Mouse (Mus musculus): Measurements from ENCODE around the gene Agtpbp1. TPM values are rescaled to one million over a fixed set of nuclear protein-coding genes. Genes with fewer than 3 reads are reported as not detected.

The Agtpbp1 gene
- 24.5 and 28.2 TPM in 2 replicates for polyA plus RNA-seq (2016; fragmentation: Nextera tagmentation; extraction: Ambion mirVana)

GRCm38 (mm10) chr13:59584947-59585647 lies at the start of gene Agtpbp1, which contains the start of gene Naa35:
Agtpbp1 (minus strand) TSS chr13:59585227.
Naa35 (plus strand) TSS chr13:59585259.
- H3K9me3 ChIP-seq = no peaks in the 10 kb centered on the region
- under 1% methylated on average over 83 of the region's 83 CpGs for WGBS
- H3K4me1 ChIP-seq = peaks cover 26% of the 10 kb centered on the region
- H3K27ac ChIP-seq = peak within 1 kb of the TSS; percentile 81
- peak within 1 kb of the TSS; percentile 90 for H3K9ac ChIP-seq
- peak; percentile 98 for ATAC-seq (ENCODE audit: low FRiP score)
- peak within 1 kb of the TSS; percentile 88 for H3K4me3 ChIP-seq (replicated peaks)
- H3K4me2 ChIP-seq = peak within 1 kb of the TSS; percentile 93
- no peaks in the 10 kb centered on the region for H3K27me3 ChIP-seq
- H3K36me3 ChIP-seq (replicated peaks) = peaks cover 31% of the 10 kb centered on the region

- no peak overlapping the region for H3K4me3 ChIP-seq (replicated peaks)
- no peak overlapping the region for H3K9ac ChIP-seq
- H3K4me2 ChIP-seq = no peak overlapping the region
- no peak overlapping the region for H3K27ac ChIP-seq
- no peak for ATAC-seq (ENCODE audit: low FRiP score)
- H3K9me3 ChIP-seq = no peaks in the 10 kb centered on the region
- 84% methylated on average over 5 of the region's 5 CpGs for WGBS
- no peaks in the 10 kb centered on the region for H3K4me1 ChIP-seq
- no peaks in the 10 kb centered on the region for H3K27me3 ChIP-seq
- peaks cover 99% of the 10 kb centered on the region for H3K36me3 ChIP-seq (replicated peaks)
These were observed 49.6 kb upstream of the Agtpbp1 start for GRCm38 (mm10) chr13:59634637-59635036.

GRCm38 (mm10) chr13:59626739-59627138 lies 41.7 kb upstream of the Agtpbp1 start:
- H3K4me2 ChIP-seq = no peak overlapping the region
- WGBS = 95% methylated on average over 7 of the region's 7 CpGs
- H3K36me3 ChIP-seq (replicated peaks) = peaks cover 88% of the 10 kb centered on the region
- H3K9ac ChIP-seq = no peak overlapping the region
- H3K9me3 ChIP-seq = no peaks in the 10 kb centered on the region
- H3K27me3 ChIP-seq = no peaks in the 10 kb centered on the region
- no peak overlapping the region for H3K4me3 ChIP-seq (replicated peaks)
- H3K4me1 ChIP-seq = no peaks in the 10 kb centered on the region
- no peak for ATAC-seq (ENCODE audit: low FRiP score)
- no peak overlapping the region for H3K27ac ChIP-seq

GRCm38 (mm10) chr13:59624903-59625302 lies 39.9 kb upstream of the Agtpbp1 start:
- Histone ChIP-seq H3K9ac (no peak overlapping the region), H3K4me2 (no peak overlapping the region), H3K27me3 (no peaks in the 10 kb centered on the region), H3K4me1 (no peaks in the 10 kb centered on the region), H3K27ac (no peak overlapping the region), H3K4me3 (replicated peaks) (no peak overlapping the region), H3K36me3 (replicated peaks) (peaks cover 87% of the 10 kb centered on the region), H3K9me3 (no peaks in the 10 kb centered on the region)
- 94% methylated on average over 5 of the region's 5 CpGs for WGBS
- no peak for ATAC-seq (ENCODE audit: low FRiP score)

- peaks cover 86% of the 10 kb centered on the region for H3K36me3 ChIP-seq (replicated peaks)
These were observed 39.4 kb upstream of the Agtpbp1 start for GRCm38 (mm10) chr13:59624389-59624788.

GRCm38 (mm10) chr13:59621643-59622489 lies 36.8 kb upstream of the Agtpbp1 start:
- WGBS = 90% methylated on average over 7 of the region's 7 CpGs
- Histone ChIP-seq H3K27ac (no peak overlapping the region), H3K36me3 (replicated peaks) (peaks cover 86% of the 10 kb centered on the region), H3K9ac (no peak overlapping the region), H3K9me3 (no peaks in the 10 kb centered on the region), H3K4me2 (no peak overlapping the region), H3K4me1 (no peaks in the 10 kb centered on the region), H3K4me3 (replicated peaks) (no peak overlapping the region), H3K27me3 (no peaks in the 10 kb centered on the region)
- no peak for ATAC-seq (ENCODE audit: low FRiP score)

More at GRCm38 (mm10) chr13:59624389-59624788, 39.4 kb upstream of the Agtpbp1 start:
- no peaks in the 10 kb centered on the region for H3K9me3 ChIP-seq
- H3K4me2 ChIP-seq = no peak overlapping the region
- H3K4me3 ChIP-seq (replicated peaks) = no peak overlapping the region
- no peak for ATAC-seq (ENCODE audit: low FRiP score)
- no peaks in the 10 kb centered on the region for H3K27me3 ChIP-seq
- H3K27ac ChIP-seq = no peak overlapping the region
- 89% methylated on average over 3 of the region's 3 CpGs for WGBS
- H3K9ac ChIP-seq = no peak overlapping the region
- no peaks in the 10 kb centered on the region for H3K4me1 ChIP-seq

GRCm38 (mm10) chr13:59618463-59618862 lies 33.4 kb upstream of the Agtpbp1 start:
- WGBS = 95% methylated on average over 6 of the region's 6 CpGs
- H3K4me3 ChIP-seq (replicated peaks) = no peak overlapping the region
- H3K4me2 ChIP-seq = no peak overlapping the region
- H3K9ac ChIP-seq = no peak overlapping the region
- no peak overlapping the region for H3K27ac ChIP-seq
- H3K27me3 ChIP-seq = no peaks in the 10 kb centered on the region
- ATAC-seq (ENCODE audit: low FRiP score) = no peak
- no peaks in the 10 kb centered on the region for H3K4me1 ChIP-seq
- H3K9me3 ChIP-seq = no peaks in the 10 kb centered on the region
- H3K36me3 ChIP-seq (replicated peaks) = peaks cover 79% of the 10 kb centered on the region

GRCm38 (mm10) chr13:59615554-59615953 lies 30.5 kb upstream of the Agtpbp1 start:
- Histone ChIP-seq H3K4me3 (replicated peaks) (no peak overlapping the region), H3K9me3 (no peaks in the 10 kb centered on the region), H3K4me1 (no peaks in the 10 kb centered on the region), H3K27me3 (no peaks in the 10 kb centered on the region), H3K4me2 (no peak overlapping the region), H3K36me3 (replicated peaks) (peaks cover 78% of the 10 kb centered on the region), H3K9ac (no peak overlapping the region), H3K27ac (no peak overlapping the region)
- WGBS = 90% methylated on average over 4 of the region's 4 CpGs
- ATAC-seq (ENCODE audit: low FRiP score) = no peak

GRCm38 (mm10) chr13:59615152-59615551 lies 30.1 kb upstream of the Agtpbp1 start:
- no peaks in the 10 kb centered on the region for H3K9me3 ChIP-seq
- no peaks in the 10 kb centered on the region for H3K27me3 ChIP-seq
- H3K4me1 ChIP-seq = no peaks in the 10 kb centered on the region
- H3K4me2 ChIP-seq = no peak overlapping the region
- no peak overlapping the region for H3K9ac ChIP-seq
- no peak overlapping the region for H3K4me3 ChIP-seq (replicated peaks)
- peaks cover 79% of the 10 kb centered on the region for H3K36me3 ChIP-seq (replicated peaks)
- ATAC-seq (ENCODE audit: low FRiP score) = no peak
- H3K27ac ChIP-seq = no peak overlapping the region
- 81% methylated on average over 4 of the region's 4 CpGs for WGBS

GRCm38 (mm10) chr13:59613868-59614267 lies 28.8 kb upstream of the Agtpbp1 start:
- Histone ChIP-seq H3K36me3 (replicated peaks) (peaks cover 80% of the 10 kb centered on the region), H3K27ac (no peak overlapping the region), H3K9ac (no peak overlapping the region), H3K27me3 (no peaks in the 10 kb centered on the region), H3K4me3 (replicated peaks) (no peak overlapping the region), H3K4me2 (no peak overlapping the region), H3K9me3 (no peaks in the 10 kb centered on the region), H3K4me1 (no peaks in the 10 kb centered on the region)
- ATAC-seq (ENCODE audit: low FRiP score) = no peak
- 92% methylated on average over 4 of the region's 4 CpGs for WGBS

- no peak overlapping the region for H3K4me2 ChIP-seq
- H3K4me1 ChIP-seq = no peaks in the 10 kb centered on the region
- 97% methylated on average over 2 of the region's 2 CpGs for WGBS
- no peak overlapping the region for H3K4me3 ChIP-seq (replicated peaks)
- peaks cover 88% of the 10 kb centered on the region for H3K36me3 ChIP-seq (replicated peaks)
- no peaks in the 10 kb centered on the region for H3K9me3 ChIP-seq
- no peak for ATAC-seq (ENCODE audit: low FRiP score)
- H3K9ac ChIP-seq = no peak overlapping the region
- H3K27ac ChIP-seq = no peak overlapping the region
- no peaks in the 10 kb centered on the region for H3K27me3 ChIP-seq
These were observed 25.4 kb upstream of the Agtpbp1 start for GRCm38 (mm10) chr13:59610437-59610836.

GRCm38 (mm10) chr13:59609885-59610284 lies 24.9 kb upstream of the Agtpbp1 start:
- 89% methylated on average over 4 of the region's 4 CpGs for WGBS
- Histone ChIP-seq H3K36me3 (replicated peaks) (peaks cover 88% of the 10 kb centered on the region), H3K9ac (no peak overlapping the region), H3K4me1 (no peaks in the 10 kb centered on the region), H3K9me3 (no peaks in the 10 kb centered on the region), H3K4me2 (no peak overlapping the region), H3K4me3 (replicated peaks) (no peak overlapping the region), H3K27me3 (no peaks in the 10 kb centered on the region), H3K27ac (no peak overlapping the region)
- no peak for ATAC-seq (ENCODE audit: low FRiP score)
